Mouse (Mus musculus) urinary bladder, adult 18-20 months (tissue): ENCODE measurements around the gene Adcy5.

Experiments used
- DNase-seq, 2 experiments: peaks; one replicate each; pipeline ENCODE4 v3.0.0; 2022; ENCODE audit warnings: low spot score in 2 of 2, mixed read lengths in 2 of 2

The Adcy5 gene

DNA sequence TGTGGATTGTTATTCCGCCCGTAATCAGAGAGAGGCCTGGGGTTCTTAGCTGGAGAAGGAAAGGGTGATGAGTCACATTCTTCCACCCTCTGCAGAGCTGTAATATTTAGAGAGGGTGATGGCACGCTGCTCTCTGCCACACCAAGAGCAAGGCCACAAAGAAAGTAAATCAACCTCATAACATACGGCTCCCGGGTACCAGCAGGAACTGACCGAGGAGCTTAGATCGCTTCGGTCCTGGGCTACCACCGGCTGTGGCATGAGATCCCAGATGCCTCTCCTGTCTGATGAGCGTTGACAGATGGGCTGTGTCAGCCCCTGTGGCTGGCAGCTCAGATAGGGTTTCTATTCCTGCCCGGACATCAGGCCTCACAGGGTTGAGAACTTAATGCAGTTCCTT lies 101.3 kb downstream of the Adcy5 start:
- no peak for DNase-seq

GRCm38 (mm10) chr16:35270353-35270934 lies 115.8 kb downstream of the Adcy5 start:
- peak; percentile 44 to 46 for DNase-seq

- DNase-seq, result no peak
These were observed 116.3 kb downstream of the Adcy5 start for GRCm38 (mm10) chr16:35270945-35271344.

GRCm38 (mm10) chr16:35271572-35271971 lies 116.9 kb downstream of the Adcy5 start:
- DNase-seq, result no peak

GRCm38 (mm10) chr16:35272417-35272816 lies 117.7 kb downstream of the Adcy5 start:
- no peak for DNase-seq

- no peak for DNase-seq
These were observed 123.5 kb downstream of the Adcy5 start for GRCm38 (mm10) chr16:35278166-35278565.

GRCm38 (mm10) chr16:35282456-35282855 lies 127.8 kb downstream of the Adcy5 start:
- no peak for DNase-seq

GRCm38 (mm10) chr16:35285821-35286220 lies 131.1 kb downstream of the Adcy5 start:
- no peak for DNase-seq

DNA sequence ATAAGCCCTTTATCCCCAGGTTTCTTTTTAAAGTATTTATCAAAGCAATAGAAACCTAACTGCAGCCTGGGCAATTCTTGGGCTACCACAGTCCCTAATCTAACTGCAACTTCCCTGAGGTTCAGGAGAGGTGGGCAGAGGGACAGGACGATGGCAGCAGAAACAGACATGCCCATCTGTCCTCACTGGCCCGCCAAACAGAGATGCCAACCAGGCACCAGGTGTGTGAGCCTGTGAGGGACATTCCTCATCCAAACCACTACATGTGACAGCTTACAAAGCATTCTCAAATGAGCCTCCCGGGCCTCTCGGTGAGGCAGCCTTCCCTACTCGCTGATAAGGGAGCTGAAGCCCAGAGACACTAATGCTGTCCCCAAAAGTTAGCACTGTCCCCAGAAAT lies 132.6 kb downstream of the Adcy5 start:
- no peak for DNase-seq

DNA sequence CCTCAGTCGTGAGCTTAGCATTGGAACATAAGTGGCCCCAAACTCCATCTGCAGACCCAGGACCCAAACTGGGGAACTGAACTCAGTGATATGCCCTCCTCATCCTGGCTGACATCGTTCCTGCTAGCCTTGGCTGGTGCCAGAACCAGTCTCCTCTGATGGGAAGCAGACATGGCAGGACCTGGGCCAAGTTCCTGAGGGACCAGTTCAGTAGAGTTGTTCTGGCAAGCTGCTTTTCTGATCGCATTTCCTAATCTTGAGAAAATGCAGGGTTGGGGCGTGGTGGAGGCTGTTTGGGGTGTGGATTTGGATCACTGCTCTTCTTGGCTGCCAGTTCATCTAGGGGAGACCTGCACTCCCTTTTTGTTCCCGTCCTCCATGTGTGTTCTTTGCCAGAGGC lies 143.1 kb downstream of the Adcy5 start:
- no peak for DNase-seq

DNA sequence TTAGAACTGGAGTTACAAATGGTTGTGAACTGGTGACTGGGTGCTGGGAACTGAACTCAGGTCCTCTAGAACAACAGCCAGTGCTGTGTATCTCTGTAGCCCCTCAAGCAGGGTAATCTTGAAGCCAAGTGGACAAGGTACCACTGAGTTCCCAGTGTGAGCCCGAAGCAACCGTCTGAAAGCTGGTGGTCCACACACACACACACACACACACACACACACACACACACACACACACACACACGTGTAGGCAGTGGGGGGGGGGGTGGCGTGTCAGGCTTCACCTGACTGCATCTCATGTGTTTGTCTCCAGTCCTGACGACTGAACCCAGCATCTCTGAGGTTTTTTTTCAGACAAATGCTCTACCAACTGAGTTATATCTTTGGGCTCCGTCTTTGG lies 145.5 kb downstream of the Adcy5 start:
- DNase-seq, result no peak

GRCm38 (mm10) chr16:35302441-35303280 lies 148.0 kb downstream of the Adcy5 start:
- DNase-seq, result no peak

DNA sequence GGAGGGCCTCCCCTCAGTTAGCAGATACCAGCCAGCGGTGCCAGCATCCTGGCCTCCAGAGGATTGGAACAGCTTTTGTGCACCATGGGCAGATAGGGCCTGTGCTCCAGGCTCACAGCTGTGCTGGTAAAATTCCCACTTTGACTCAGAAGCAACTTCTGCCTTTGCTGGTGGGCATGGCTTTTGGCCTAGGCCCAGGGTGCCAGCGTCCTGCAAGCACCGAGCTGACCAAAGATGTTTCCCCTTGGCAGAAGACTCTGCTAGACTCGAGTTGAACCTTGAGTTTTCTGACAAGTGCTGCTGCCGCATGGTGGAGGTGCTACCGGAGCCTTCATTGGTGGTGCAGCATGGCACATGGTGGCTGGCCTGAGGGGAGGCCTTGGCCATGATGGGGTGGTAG lies 149.0 kb downstream of the Adcy5 start:
- DNase-seq, result no peak

GRCm38 (mm10) chr16:35304416-35304815 lies 149.7 kb downstream of the Adcy5 start:
- no peak for DNase-seq

- no peak for DNase-seq
These were observed 150.5 kb downstream of the Adcy5 start for GRCm38 (mm10) chr16:35305226-35305625.

- no peak for DNase-seq
These were observed 152.0 kb downstream of the Adcy5 start for GRCm38 (mm10) chr16:35306631-35307030.

- no peak for DNase-seq
These were observed 152.7 kb downstream of the Adcy5 start for GRCm38 (mm10) chr16:35307331-35307730.

DNA sequence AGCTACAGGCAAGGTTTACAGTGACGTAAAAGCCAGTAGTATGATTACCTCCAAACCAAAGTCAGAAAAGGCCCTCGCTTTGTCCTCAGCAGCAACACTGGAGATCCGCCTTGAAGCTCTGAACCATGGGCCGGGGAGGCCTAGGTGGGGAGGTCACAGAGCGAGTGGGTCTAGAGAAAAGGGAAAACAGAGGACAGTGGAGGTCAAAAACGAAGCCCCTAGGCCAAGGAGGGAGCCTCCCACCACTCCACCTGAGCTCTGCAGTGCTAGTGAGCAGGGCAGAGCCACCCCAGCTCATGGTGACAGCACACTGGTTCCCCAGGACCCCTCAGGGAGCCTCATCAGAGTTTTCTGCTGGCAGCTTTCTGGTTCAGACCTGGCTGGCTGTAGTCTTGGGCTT lies 153.3 kb downstream of the Adcy5 start:
- no peak for DNase-seq

DNA sequence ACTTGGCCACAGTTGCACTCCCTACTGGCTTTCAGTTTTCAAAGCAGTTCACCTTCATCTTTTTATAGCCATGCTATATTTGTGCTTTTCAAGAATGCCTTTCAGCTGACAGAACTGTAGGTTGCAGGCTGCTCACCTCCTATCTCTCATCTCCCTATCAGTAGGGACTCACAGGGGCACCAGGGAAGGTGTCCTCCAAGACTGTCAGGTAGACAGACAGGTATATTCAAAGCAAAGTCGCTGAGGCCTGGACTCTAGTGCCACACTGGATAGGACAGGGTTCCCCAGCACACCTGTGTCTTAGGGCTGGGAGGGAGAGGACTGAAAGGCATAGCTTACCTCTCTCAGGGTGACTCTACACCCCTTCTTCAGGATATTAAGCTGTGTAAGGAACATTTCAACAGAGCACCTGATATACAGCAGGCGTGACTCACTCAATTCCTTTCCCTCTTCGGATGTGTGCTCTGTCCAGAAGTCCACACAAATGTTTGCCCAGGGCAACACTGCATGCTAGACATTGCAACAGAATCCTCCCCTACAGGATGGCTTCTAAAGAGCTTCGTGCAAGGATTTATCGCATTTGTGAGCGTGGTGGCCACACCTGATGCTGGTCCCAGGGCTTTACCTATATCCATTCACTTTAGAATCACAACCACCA lies 153.9 kb downstream of the Adcy5 start:
- no peak for DNase-seq

- DNase-seq, result no peak
These were observed 155.0 kb downstream of the Adcy5 start for GRCm38 (mm10) chr16:35309634-35310033.

GRCm38 (mm10) chr16:35310551-35311110 lies 156.0 kb downstream of the Adcy5 start:
- no peak for DNase-seq

- no peak for DNase-seq
These were observed 156.9 kb downstream of the Adcy5 start for GRCm38 (mm10) chr16:35311586-35311985.

GRCm38 (mm10) chr16:35315496-35315895 lies 160.8 kb downstream of the Adcy5 start:
- no peak for DNase-seq
